Mouse (Mus musculus): ENCODE data around the gene Hist2h2ab. TPM values are rescaled to one million over a fixed set of nuclear protein-coding genes. Genes with fewer than 3 reads are reported as not detected.

Gene Hist2h2ab
- total RNA-seq, 2 experiments from 2014 or later = 3.0 to 3.4 TPM

Small RNA genes within 50 kb of the gene (microRNA-seq; reads per million reads assigned to microRNA genes)
- gene Gm44492 (not detected), gene Gm47311 (not detected), gene Gm47313 (not detected)

Other genes with a start within 250 kb of the Hist2h2ab start
- 10 to 100 TPM; 76.4 to 89.1 TPM for gene Plekho1, start 223.9 kb upstream of the Hist2h2ab start, total RNA-seq (2021)
- gene Vps45, start 161.4 kb upstream of the Hist2h2ab start, total RNA-seq (2021) = 10 to 100 TPM; 20.5 to 26.0 TPM
- 10 to 100 TPM; 52.2 to 54.5 TPM for gene Otud7b, start 115.3 kb upstream of the Hist2h2ab start, total RNA-seq (2021)
- gene Mtmr11, start 57.9 kb upstream of the Hist2h2ab start, total RNA-seq (2021) = 1 to 10 TPM; 3.2 TPM
- gene Sf3b4, start 47.5 kb upstream of the Hist2h2ab start, total RNA-seq (2021) = 10 to 100 TPM; 16.9 to 17.2 TPM
- gene Sv2a, start 38.7 kb upstream of the Hist2h2ab start, total RNA-seq (2021) = 1 to 10 TPM; 5.0 to 6.5 TPM
- 10 to 100 TPM; 19.3 to 22.2 TPM for gene Bola1, start 156 bp upstream of the Hist2h2ab start, total RNA-seq (2021)
- 10 to 100 TPM; 30.5 to 34.4 TPM for gene Hist2h2ac, start 1.0 kb downstream of the Hist2h2ab start, total RNA-seq (2021)
- 10 to 100 TPM; 10.1 to 11.6 TPM for gene Hist2h2be, start 1.3 kb downstream of the Hist2h2ab start, total RNA-seq (2021)
- 10 to 100 TPM in 1 of 2 experiments, 1 to 10 TPM in 1; 9.3 to 10.4 TPM for gene Hist2h3c2, start 19.3 kb downstream of the Hist2h2ab start, total RNA-seq (2021)
- gene Hist2h2aa2, start 20.4 kb downstream of the Hist2h2ab start, total RNA-seq (2021) = 100 to 1,000 TPM; 232 to 233 TPM
- 10 to 100 TPM in 1 of 2 experiments, 1 to 10 TPM in 1; 7.7 to 40.9 TPM for gene Hist2h2aa1, start 25.6 kb downstream of the Hist2h2ab start, total RNA-seq (2021)
- not detected for gene Hist2h3c1, start 26.8 kb downstream of the Hist2h2ab start, total RNA-seq (2021)
- gene Hist2h4, start 43.4 kb downstream of the Hist2h2ab start, total RNA-seq (2021) = 10 to 100 TPM; 14.4 to 16.9 TPM
- 10 to 100 TPM; 25.8 to 48.9 TPM for gene Hist2h3b, start 48.8 kb downstream of the Hist2h2ab start, total RNA-seq (2021)
- 10 to 100 TPM; 47.3 to 58.1 TPM for gene Hist2h2bb, start 49.9 kb downstream of the Hist2h2ab start, total RNA-seq (2021)
- gene Fcgr1, start 74.1 kb downstream of the Hist2h2ab start, total RNA-seq (2021) = 1 to 10 TPM in 1 of 2 experiments, under 1 TPM in 1; 0.94 to 1.1 TPM
- gene BC107364, start 232.4 kb downstream of the Hist2h2ab start, total RNA-seq (2021) = not detected